Mouse (Mus musculus): Measurements from ENCODE around the gene Frg2f1.
"Not testable (repeated sequence)": the region's sequence is repeated elsewhere in the genome, so short reads cannot be mapped to it uniquely, and the experiment has no call there.

The Frg2f1 gene

GRCm38 (mm10) chr4:119539031-119539824 is at the start of gene Frg2f1:
Frg2f1 (minus strand) TSS chr4:119539529.
- peak; percentile 85 for DNase-seq (ENCODE audit: low spot score)

GRCm38 (mm10) chr4:119588037-119588436 is 48.7 kb upstream of the Frg2f1 start:
- DNase-seq (ENCODE audit: low spot score): no peak

DNA sequence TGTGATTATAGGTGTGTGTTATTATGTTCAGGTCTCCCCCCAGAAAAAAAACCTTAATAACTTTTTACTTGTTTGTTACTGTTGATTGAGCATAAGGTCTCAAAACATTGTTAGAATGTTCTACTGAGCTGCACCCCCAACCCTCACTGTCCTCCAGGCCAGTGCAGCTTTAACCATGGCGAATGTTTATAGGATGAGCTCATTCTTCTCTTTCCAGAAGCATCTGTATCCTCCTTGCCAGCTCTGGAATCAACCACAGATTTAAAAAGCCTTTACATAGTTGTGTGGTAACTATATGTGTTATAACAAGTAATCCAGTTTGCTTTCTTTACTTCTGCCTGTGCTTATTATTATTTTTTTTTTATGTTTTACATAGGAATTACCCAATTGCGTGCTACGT is 36.1 kb upstream of the Frg2f1 start:
- DNase-seq (ENCODE audit: low spot score): no peak

GRCm38 (mm10) chr4:119574504-119574903 is 35.2 kb upstream of the Frg2f1 start:
- DNase-seq (ENCODE audit: low spot score): no peak

DNA sequence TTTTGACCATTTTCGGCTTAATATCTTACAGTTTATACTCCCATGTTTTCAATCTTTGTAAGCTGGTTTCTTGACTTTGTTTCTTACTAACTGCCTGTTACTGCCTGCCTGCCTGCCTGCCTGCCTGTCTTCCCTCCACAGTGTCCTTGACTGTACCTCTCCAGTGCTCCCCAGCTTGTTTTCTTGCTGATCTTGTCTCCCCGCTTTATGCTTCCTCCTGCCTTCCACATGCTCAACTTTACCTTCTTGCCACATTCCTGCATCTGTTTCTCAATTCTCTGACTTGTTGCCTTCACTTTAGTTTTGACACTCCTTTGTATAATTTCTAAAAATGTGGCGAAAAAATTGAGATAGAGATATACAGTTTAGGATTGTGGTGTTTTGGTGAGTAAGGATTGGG is 33.4 kb upstream of the Frg2f1 start:
- DNase-seq (ENCODE audit: low spot score): no peak

DNA sequence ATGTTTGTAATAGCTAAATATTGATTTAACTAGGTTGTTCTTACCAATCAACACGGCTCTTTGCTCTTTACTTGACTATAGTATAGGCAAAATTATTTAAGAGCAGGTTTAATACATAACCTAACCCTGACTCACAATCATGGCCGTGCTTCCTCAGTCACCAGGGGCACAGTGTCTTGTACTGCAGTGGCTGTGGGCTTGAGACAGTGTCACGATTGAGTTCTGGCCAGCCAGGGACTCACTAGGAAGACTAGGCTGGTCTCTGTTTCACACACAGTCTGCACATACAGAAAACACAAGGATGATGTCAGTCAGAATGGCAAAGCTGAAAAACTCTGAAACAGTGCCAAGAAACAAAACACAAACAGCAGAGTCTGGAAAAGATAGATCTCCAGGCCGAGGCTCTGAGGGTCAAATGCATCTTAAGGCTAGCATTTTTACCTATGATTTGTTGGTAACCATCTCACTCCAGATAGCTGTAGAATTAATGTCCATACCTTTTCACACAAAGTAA is 27.1 kb upstream of the Frg2f1 start:
- no peak for DNase-seq (ENCODE audit: low spot score)

GRCm38 (mm10) chr4:119563136-119563535 is 23.8 kb upstream of the Frg2f1 start:
- no peak for DNase-seq (ENCODE audit: low spot score)

GRCm38 (mm10) chr4:119555466-119555865 is 16.1 kb upstream of the Frg2f1 start:
- no peak for DNase-seq (ENCODE audit: low spot score)

DNA sequence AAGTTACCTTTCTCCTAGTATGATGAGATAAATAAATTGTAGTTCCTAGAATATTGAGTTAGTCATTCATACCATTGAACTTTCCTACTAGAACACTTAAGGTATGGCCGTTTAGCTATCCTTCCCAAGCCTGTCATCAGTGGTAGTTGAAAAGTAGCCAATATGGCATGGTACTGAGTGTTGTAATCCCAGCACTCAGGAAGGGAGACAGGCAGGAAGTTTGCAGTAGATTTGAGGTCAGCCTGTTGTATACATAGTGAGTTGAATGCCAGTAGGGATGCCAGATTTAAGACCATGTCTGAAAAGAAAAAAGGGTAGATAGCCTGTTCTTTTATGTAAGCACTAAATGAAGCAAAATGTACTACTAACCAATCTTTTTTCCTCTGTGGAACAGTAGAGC is 11.5 kb upstream of the Frg2f1 start:
- DNase-seq (ENCODE audit: low spot score): no peak

GRCm38 (mm10) chr4:119540533-119540890 is 1.2 kb upstream of the Frg2f1 start:
- DNase-seq (ENCODE audit: low spot score): no peak

DNA sequence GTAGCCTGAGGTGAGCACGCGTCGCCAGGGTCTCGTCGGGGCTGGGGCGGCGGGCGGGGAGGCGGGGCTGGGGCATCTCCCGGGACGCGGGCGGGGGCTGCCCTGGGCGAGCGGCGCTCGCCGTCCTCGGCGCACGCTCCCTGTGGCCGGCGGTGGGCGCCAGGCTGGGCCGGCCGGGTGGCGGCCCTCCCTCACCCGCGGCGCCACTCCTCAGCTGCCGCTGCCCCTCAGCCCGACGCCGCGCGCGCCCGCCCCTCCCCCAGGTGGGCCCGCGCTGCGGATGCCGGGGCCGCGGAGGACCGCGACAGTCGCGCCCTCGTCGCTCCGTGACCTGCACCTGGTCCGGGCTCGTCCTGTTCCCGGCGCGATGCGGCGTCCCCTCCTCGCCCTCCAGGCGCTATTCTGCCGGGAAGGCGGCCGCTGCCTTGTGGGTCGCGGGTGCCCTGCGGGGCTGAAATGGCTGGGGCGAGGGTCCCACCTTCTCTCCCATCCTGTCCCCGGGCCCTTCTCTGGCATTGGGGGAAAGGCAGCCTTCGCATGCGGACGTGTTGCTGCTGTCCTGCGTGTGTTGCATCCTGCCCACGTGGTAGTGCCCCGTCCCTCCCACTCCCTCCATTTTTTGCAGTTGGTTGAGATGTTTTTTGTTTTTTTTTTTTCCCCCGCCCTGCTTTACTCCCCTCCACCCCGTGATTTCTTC is 655 bp upstream of the Frg2f1 start:
- DNase-seq (ENCODE audit: low spot score): no peak

DNA sequence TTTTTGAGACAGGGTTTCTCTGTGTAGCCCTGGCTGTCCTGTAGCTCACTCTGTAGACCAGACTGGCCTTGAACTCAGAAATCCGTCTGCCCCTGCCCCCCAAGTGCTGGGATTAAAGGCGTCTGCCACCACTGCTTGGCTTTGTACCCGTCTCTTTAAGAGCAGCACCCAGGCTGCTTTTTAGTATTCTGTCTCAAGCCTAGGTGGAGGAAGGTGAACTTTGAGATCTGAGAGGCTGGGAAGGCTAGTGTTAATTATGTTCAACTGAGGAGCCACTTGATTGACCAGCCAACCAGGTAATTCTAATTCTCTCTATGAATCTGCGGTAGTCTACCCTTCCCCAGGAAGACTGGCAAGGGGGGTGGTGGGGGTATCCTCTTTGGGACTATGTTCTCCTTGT is 1.9 kb downstream of the Frg2f1 start:
- DNase-seq (ENCODE audit: low spot score): no peak

DNA sequence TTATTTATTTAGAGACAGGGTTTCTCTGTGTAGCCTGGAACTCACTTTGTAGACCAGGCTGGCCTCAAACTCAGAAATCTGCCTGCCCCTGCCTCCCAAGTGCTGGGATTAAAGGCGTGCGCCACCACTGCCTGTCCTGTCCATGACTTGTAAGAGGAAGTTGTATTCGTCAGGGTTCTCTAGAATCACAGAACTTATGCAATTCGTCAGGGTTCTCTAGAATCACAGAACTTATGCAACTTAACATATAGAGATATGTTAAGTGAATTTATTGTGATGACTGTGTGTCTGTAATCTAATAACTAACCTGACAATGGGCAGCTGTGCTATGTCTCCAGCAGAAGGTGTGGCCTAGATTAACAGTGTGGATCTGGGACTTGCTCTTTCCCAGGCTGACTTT is 2.7 kb downstream of the Frg2f1 start, which contains the start of gene Foxj3:
Gene Foxj3 (plus strand): TSS at position 390 of the 400 bp plus-strand sequence.
- not testable (repeated sequence) for DNase-seq (ENCODE audit: low spot score)

GRCm38 (mm10) chr4:119535103-119535502 is 4.2 kb downstream of the Frg2f1 start:
- DNase-seq (ENCODE audit: low spot score): no peak

DNA sequence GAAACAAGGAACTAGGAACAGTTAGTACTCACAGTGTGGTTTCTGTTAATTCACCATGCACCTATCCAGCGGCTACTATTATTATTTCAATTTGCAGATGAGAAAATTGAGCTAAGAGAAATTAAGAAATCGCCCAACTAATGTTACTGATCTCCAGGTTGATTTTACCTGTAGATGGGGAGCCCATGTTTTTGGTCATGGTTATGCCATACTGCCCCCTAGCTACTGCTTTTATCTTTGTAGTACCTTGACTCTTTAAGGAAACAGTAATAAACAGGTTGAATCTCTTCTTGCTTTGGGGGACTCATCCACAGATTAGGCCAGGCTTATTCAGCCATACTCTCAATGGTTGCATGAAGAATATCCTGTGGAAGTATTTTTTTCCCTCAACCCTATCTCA is 7.5 kb downstream of the Frg2f1 start:
- no peak for DNase-seq (ENCODE audit: low spot score)

DNA sequence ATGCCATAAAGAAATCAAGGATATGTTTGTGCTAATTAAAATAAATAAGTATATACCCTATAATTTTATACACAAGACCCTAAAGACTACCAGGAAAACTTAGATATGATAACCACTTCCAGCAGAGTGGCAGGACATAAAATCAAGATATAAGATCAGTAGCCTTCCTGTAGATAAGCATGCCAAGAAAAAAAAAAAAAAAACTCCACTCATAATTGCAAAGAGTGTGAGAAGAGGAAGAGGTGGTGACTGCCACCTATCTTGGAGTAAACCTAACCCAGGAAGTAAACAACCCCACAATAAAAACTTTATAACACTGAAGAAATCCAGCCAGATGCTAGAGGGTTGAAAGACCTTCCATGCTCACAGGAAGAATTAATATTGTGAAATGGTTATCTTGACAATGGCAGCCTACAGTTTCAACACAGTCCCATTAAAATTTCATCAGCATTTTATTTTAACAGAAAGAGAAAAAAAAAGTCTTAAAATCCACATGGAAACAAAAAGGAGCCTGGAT is 12.9 kb downstream of the Frg2f1 start:
- DNase-seq (ENCODE audit: low spot score): no peak

GRCm38 (mm10) chr4:119524466-119524865 is 14.9 kb downstream of the Frg2f1 start:
- no peak for DNase-seq (ENCODE audit: low spot score)

GRCm38 (mm10) chr4:119524010-119524409 is 15.3 kb downstream of the Frg2f1 start:
- DNase-seq (ENCODE audit: low spot score): no peak

DNA sequence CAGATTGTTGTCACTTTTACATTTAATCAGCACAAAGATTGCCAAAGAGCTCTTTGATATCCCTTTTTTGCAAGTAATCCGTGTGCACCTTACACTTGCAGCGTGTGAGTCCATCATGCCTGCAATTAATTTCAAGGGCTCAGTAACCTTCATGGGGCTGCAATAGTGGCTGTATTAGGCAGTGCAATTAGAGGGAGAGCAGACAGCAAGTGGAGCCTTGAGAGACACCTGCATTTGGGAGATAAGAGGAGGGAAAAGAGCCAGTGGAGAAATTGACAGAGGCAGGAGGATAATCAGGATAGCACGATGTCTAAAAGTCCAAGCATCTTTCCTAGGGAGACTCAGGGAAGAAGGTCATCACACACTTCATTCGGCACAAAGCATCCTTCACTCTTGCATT is 15.8 kb downstream of the Frg2f1 start:
- DNase-seq (ENCODE audit: low spot score): no peak

- no peak for DNase-seq (ENCODE audit: low spot score)
Measured at GRCm38 (mm10) chr4:119512731-119513141, 26.6 kb downstream of the Frg2f1 start.

DNA sequence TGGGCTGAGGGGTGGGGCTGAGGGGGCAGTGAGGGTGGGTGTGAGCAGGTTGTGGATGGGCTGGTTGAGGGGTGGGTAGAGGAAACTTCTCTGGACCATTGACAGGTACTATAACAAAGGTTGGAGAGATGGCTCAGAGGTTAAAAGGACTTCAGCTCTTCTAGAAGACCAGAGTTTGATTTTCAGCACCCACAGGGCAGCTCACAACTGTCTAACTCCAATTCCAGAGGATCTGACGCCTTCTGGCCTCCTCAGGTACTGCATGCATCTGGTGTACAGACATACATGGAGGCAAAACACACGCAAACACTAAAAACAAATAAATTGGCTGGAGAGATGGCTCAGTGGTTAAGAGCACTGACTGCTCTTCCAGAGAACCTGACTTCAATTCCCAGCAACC is 27.7 kb downstream of the Frg2f1 start:
- DNase-seq (ENCODE audit: low spot score): no peak

DNA sequence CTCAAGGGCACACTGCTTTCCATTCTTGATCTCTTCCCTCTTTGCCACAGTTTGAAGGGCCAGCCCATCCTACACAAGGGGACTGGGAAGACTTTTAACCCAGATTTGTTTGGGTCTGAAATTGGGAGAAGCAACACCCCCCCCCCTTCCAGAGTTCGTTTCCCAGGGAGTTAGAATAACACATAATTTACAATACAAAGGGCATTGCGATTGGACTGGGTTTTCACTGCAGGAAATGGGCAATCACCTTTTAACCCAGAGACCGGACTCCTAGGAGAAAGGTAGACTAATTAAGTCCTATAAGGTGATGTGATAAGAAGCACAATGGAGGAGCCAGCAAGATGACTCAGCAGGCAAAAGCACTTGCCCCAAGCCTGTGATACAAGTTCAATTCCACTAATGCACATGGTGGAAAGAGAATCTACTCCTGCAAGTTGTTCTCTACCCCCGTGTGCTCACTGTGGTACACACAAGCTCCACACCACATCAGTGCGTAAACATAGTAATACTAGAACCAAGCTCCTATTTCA is 40.9 kb downstream of the Frg2f1 start:
- no peak for DNase-seq (ENCODE audit: low spot score)

DNA sequence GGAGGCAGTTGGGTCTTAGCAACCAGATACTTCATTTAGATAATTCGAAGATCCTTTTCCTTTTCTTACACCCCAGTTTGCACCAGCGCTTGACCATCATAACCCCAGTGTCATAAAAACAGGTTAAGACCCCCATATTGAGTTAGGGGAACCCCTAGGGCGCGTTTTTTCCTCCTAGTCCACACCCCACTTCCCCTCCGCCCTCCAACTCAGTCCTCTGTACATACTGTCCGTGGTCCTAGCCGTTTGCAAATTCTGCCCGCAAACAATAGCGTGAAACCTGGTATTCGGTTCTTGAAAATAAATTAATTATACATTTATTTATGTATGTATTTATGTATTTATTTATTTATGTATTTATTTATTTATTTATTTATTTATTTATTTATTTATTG is 46.4 kb downstream of the Frg2f1 start:
- no peak for DNase-seq (ENCODE audit: low spot score)
